Mouse (Mus musculus): ENCODE results near the gene Mrpl12.
A peak's percentile ranks its signal among the peaks of the same experiment; 100 is the strongest.

The Mrpl12 gene

DNA sequence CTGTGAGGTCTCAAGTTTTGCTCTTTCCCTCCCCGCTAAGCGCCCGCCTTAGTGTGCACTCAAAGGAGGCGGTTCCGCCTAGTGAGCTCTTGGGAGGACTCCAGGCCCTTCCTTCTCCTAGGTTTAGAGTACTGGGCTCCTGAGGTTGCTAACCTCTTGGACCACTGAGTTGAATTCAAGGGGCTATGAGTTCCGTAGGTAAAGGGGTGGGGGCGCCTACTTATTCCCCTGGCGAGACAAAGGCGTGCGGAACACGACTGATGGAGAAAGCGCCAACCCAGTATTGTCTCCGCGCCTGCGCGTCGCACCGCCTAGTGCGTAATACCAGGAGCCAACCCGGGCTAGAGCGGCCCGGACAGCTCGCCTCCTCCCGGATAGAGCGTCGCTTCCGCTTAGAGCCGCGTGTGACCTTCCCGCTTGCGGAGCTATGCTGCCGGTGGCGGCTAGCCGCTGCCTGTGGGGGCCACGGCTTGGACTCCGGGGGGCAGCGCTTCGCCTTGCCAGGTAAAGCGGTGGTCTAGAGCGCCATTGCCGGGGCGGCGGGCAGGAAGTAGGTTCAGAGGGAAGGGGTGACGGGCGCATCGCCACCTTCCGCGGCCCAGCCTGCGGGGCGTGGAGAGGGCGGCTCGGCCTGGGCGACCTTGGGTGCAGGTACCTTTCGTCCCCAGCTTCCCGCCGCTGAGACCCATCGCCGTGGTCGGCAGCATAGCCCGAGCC lies at the start of gene Mrpl12:
Gene Mrpl12 (plus strand): TSS at position 349 of the 717 bp plus-strand sequence.
- DNase-seq = peak; percentile 89

DNA sequence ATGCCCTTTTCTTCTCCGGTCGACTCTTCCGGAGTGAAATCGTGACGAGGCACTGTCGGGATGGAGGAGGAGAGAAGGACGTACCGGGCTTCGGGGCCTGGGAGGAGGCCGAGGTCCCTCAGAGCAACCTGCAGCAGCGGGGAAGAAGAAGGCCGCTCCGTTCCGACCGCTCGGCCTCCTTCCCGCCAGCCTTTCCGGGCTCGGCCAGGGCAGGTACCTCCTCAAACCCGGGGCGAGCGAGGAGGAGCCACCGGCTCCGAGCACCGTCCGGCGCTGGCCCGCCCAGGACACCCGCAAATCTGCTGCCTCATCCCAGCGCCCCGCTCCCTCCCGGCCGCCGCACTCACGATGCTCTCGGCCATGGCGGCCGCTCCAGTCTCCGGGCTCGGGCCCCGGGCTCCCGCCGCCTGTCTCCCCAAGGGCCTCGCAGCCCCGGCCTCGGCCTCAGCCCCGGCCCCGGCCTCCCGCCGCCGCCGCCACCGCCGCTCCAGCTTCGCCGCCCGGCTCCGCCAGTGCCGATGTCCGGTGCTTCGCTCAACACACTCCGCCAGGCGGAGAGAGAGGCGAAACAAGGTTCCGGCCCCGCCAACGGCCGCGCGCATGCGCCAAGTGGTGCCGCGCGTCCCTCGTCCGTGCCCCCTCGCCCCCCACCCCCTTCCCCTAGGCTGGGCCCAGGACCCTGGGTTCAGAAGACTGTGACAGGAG lies 47.1 kb upstream of the Mrpl12 start, which contains the start of gene Nploc4:
Gene Nploc4 (minus strand): TSS at position 557 of the 705 bp plus-strand sequence.
- peak; percentile 92 for DNase-seq

DNA sequence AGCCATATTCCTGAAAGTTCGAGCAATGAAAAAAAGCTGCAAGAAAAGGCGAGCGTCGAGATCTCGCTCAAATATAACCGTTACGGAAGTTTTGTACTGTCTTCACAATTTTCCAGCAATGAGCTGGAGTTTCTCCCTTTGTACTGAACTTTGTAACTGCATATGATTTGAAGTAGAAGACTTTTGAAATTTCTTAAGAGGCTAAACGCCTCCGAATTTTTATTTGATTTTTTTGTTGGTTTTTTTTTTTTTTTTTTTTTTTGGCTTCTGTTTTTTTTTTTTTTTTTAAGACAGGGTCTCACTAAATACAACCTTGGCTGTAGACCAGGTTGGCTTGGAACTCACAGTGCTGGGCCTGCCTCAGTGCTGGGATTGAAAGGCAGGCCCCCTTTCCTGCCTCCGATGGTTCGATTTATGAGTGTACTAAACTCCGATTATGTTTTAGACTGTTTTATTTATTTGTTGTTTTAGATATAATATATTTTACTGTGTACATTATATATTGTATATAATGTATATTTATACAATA lies 46.5 kb upstream of the Mrpl12 start:
- DNase-seq = no peak

DNA sequence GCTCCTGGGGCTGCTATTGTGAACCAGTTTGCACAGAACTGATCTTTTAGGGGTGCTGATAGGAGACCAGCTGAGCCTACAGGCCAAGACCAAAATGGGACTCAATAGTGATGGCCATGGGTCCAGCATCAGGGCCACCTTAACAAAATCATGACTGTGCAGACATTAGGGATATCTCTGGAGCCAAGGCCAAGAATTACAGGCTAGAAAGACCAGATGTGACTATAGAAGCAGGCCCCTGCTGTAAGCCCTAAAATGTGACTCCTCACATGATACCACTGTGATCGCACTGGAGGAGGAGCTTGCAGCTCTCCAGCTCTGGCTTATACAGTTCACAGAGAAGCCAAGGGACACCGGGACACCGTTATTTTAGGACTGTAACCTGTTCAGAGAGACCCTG lies 42.1 kb upstream of the Mrpl12 start, which contains the start of gene Tspan10:
Gene Tspan10 (plus strand): TSS at position 301 of the 400 bp plus-strand sequence.
- no peak for DNase-seq

DNA sequence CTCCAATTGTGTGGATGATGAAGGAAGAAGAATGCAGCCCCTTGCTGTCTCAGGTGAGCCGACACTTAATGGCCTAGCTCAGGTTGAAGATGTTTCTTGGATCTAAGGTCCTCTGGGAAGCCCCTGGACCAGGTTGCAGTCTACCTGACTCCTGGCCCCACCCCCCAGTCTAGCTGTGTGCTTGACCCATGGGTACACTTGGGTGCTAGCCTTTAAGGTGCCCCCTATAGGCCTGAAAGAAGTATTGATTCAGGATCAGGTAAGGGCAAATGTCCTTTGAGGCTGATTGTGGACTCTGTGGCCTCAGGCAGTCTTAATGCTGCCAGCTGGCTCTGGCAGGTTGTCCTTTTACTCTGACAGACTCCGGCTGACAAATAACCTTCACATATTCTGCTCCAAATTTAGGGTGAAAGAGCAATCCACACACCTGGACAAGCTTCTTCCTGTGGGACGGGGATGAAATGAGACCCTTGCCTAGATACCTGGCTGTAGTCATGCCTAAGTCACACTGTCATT lies 41.6 kb upstream of the Mrpl12 start:
- DNase-seq = no peak

DNA sequence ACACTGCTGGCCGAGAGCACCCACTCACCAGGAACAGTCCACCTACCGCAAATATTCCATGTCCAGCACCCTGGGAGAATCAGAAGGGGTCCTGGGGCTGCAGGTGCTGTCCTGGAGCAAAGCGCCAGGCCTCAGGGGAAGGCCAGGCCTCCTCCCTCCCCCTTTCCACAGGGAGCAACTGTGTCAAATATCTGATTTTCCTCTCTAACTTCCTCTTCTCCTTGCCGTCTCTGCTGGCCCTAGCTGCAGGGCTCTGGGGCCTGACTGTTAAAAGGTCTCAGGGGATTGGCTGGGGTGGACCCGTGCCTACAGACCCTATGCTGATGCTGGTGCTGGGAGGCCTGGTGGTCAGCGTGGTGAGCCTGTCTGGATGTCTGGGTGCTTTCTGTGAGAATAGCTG lies 40.3 kb upstream of the Mrpl12 start:
- no peak for DNase-seq

DNA sequence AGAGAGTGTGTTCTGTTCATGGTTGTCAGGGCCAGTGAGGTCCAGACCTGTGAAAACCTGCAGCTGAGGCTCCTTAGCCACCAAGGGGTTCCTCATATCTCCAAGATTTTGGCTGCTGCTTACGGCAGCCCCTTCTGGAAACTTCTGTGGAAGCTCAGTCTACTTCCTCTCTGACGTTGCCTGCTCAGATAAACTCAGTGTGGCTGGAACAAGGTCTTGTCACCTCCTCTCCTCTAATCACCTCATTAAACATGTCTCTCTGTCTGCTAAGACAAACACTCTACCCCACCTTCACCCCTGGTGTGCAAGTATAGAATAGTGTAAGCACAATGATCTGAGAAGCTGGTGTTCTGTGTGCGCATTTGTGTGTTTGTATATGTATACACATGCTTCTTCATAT lies 38.9 kb upstream of the Mrpl12 start:
- DNase-seq = no peak

DNA sequence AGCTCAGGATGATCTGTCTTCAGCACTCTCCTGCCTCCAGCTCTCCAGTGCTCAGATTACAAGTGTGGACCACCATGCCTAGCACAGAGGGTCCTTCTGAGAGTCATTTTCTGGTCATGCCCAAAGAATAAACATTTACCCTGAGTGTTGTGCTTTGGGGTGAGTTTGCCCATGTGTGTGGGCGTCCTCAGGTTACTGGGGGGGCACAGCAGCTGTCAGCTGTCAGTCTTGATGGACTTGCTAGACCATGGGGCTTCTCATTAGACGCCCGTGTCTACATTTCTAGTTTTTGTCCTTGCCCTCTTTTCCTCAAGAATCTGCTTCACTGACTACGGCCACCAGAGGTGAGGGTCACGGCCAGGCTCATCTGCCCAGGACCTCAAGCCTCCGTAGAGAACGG lies 37.2 kb upstream of the Mrpl12 start:
- no peak for DNase-seq

DNA sequence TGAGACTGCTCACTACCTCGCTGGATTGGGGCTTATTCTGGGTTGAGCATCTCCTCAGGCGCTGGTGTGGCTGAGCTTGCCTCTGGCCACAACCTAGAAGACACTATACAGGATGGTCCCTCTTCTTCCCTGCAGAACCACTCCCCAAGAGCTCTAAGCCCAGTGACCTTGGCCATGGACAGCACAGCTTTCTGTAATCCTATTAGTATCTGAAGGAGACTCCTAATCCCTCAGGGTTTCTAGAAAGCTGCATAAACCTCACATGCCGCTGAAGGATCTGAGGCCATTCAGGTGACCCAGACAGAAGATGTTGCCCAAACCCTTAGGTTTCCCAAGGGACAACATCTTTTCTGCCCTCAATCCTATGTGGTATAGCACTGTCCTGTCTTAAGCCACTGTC lies 32.2 kb upstream of the Mrpl12 start:
- DNase-seq = no peak

DNA sequence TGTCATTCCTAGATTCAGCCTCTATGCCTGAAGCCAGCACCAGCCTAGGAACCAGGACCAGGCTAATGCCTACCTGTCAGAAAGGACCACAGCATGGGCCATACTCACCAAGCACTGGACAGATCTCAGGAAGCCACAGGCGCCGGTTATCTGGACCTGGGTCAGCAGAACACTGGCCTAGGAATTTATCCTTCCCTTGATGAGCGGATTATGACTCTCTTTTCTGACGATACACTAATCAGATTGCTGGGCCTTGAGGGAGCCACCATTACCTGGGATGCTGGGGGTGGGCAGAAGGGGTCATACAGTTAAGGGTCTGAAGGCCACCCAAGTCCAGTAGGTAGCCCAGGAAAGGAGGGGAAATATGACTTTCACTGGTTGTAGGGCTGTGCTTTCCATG lies 31.1 kb upstream of the Mrpl12 start, which contains the start of gene Pde6g:
Gene Pde6g (minus strand): TSS at position 195 of the 400 bp plus-strand sequence.
- DNase-seq = no peak

DNA sequence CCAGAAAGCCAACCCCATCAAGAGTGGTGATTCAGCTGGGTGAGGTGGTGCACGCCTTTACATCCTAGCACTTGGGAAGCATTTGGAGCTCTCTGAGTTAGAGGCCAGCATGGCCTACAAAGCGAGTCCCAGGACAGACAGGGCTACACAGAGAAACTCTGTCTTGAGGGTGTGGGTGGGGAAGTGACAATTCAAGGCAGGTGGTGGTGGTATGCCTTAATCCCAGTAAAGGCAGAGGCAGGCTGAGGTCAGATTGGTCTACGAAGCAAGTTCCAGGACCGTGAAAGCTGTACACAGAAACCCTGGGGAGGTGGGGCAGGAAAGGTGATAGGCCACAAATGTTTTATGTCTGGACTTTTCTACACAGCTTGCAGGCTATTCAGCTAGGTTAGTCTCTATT lies 29.4 kb upstream of the Mrpl12 start:
- no peak for DNase-seq

DNA sequence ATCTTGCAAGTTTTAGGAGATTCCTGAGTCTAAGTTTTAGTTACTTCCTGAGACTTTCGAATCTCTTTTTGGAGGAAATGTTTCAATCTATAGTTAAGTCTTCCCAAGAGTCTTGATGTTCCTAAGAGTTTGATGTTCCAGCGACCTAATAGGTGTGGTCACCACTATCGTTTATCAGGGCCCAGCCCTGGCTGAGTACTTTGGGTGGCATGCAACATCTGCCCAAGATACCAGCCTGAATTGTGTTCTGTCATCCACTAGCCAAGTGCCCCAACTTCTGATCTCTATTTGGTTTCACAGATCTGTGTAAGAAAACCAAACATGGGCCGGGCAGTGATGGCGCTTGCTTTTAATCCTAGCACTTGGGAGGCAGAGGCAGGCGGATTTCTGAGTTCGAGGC lies 29.0 kb upstream of the Mrpl12 start:
- DNase-seq = no peak

DNA sequence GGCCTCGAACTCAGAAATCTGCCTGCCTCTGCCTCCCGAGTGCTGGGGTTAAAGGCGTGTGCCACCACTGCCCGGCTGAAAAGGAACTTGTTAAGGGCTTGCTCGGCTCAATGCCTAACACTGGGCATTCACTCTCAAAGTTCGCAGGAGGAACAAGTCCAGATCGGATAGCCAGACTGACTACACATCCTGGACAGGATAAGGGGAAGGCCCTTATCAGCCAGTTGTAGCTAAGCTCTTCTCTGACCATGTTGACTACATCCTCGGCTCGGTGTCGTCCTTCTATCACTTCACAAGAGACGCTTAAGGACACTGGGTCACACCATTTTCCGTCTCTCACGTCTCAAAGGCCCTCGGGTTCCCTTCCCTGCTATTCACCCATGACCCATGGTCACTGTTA lies 27.0 kb upstream of the Mrpl12 start:
- no peak for DNase-seq

DNA sequence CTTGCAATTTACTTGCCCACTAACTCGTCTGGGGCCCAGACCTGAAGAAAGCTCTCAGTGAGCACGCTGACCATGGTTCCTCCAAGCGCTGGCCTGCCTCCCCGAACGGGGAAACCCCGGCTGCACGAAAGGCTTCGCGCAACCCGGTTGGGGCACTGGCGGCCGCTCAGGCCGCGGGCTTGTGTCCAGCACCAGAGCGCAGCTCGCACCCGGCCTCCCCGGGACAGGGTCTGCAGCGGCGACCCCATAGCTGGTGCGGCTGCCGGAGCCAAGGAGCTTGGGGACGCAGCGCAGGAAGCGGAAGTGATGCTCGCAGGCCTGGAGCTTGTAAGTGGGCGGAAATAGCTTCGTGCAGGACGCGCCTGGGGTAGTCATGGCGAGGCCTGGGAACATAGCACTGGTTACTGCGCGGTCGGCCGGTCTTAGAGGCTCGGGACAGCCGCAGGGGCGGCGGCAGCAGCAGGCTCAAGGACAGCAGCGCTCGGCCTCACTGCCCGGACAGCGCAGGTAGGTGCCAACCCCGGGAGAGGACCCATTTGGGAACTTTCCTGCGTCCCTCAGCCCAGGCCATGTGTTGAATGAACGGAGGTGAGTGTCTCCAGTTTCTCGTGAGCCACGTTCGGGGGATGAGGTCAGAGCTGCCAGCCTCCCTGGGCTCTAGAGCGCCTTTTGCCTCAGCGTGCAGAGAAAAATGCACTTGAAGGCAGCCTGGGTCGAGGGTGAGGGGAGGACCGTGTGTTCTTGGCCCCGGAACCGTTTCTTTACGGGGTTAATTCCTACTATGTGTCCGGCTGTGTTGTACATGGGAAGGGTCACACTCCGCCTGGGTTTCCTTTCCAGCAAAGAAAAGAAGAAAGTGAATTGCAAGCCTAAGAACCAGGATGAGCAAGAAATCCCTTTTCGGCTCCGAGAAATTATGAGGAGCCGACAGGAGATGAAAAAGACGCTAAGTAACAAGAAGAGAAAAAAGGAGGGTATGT lies 26.4 kb upstream of the Mrpl12 start, which contains the start of the genes Oxld1 and Ccdc137:
Gene Oxld1 (minus strand): TSS at position 297 of the 980 bp plus-strand sequence.
Gene Ccdc137 (plus strand): TSS at position 344 of the 980 bp plus-strand sequence.
- peak; percentile 79 for DNase-seq

DNA sequence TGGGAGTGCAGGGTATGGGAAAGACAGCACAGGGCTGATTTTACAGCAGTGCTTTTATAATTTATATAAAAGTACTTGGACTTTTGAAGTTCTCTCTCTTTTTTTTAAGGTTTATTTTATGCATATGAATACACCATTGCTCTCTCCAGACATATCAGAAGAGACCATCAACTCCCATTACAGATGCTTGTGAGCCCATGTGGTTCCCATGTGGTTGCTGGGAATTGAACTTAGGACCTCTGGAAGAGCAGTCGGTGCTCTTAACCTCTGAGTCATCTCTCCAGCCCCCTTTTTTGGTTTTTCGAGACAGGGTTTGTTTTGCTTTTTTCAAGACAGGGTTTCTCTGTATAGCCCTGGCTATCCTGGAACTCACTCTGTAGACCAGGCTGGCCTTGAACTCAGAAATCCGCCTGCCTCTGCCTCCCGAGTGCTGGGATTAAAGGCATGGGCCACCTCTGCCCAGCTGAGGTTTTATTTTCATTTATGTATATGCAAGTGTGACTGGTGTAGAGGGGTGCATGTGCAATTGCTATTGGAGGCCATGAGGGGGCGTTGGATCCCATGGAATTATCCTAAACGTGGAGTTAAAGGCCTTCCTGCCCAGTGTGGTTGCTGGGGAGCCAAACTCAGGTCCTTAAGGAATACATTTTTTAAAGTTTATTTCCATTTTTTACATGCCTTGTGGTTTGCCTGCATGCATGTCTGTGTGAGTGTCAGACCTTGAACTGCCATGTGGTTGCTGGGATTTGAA lies 25.4 kb upstream of the Mrpl12 start:
- no peak for DNase-seq

DNA sequence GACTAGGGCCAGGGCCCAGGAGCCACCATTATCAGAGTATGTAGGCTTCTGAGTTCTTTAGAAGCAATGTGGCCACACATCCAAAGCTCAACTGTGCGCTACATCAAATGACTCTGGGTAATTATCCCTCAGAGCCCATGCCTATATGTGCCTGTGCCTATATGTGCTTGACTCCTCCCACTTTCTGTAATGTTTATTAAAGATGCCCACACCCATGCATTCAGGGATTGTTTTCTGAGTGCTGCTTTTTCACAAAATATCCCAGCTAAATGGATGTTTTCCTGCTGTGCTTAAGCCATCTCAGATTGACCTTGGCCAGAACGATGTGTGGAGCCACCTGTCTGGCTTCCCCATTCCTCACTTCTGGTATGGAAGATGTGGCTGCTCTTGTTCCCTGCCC lies 20.9 kb upstream of the Mrpl12 start:
- no peak for DNase-seq

DNA sequence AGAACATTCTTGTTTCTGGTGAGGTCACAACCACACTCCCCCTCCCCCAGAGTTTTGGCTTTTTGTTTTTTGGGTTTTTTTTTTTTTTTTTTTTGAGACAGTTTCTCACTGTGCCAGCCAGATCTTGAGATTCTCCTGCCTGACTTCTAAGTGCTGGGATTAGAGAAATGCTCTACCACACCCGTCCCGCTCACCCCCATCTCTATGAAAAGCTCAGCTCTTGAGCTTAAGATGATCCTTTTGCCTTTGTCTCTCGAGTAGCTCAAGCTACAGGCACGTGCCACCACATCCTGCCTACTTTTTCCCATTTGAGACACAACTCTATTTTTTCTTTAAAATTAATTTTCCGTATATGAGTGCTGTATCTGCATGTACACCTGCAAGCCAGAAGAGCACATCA lies 20.0 kb upstream of the Mrpl12 start:
- DNase-seq = no peak

DNA sequence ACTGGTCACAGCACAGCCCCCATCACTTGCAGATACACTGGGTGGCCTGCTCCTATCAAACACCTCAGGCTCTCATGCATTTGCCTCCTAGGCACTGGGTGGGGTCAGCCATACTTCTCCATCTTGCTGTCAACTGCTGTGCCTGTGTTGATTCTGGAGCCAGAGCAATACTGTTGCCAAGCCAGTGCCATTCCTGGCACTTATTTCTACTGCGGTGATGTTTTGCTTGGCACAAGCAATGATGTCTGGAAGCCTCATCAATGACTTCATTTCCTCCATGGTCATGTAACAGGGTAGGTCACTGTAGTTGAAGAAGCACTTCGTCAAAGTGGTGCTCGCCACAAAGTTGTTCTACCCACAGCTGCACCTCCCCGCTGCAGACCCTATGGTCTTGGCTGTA lies 18.9 kb upstream of the Mrpl12 start:
- DNase-seq = no peak

DNA sequence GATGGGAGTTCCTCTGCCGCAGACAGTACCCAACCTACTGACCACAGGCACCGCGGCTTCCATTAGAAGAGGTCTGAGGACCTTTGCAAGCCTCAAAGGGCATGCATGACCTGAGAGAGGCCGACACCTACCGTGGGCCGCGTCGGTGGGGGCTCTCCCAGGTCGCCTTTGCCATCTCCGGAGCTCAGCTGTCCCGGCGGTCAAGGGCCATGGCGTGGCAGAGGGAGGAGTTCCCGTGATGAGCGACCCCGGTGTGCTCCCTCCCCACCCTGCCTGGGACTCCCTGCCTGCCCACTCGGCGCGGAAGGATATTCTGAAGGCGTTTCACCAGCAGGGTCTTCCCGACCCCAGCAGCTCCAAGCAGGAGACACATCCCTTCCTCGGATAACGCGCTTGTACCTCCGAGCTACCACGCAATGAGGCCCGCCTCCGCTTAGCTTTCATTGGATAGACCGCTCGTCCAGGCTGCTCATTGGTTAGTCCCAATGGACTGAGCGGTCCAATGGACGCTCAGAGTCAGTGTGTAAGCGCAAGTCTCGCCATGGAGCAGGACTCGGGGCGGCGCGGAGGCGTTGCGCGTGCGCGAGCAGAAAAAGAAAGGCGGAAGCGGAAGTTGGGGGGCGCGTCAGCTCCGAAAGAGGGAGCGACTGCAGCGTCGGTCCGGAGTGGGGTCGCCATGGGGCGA lies 17.2 kb upstream of the Mrpl12 start, which contains the start of gene Arl16:
Gene Arl16 (minus strand): TSS at position 557 of the 685 bp plus-strand sequence.
- peak; percentile 97 for DNase-seq

DNA sequence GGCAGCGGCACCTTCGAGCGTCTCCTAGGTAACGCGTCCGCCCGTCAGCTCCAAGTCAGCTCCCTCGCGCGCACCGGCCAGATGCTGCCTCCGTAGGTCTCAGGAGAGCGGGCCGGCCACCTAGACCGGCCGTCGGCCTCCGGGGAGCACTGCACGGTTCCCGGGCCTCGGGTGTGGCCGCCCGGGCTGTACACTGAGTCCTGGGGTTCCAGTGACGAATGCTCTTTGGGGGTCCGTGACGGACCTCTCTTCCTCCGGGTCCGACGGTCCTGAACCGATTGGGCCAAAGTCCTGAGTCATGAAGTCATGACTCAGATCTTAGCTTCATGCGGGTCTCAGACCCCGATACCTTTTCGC lies 16.7 kb upstream of the Mrpl12 start:
- DNase-seq = no peak

DNA sequence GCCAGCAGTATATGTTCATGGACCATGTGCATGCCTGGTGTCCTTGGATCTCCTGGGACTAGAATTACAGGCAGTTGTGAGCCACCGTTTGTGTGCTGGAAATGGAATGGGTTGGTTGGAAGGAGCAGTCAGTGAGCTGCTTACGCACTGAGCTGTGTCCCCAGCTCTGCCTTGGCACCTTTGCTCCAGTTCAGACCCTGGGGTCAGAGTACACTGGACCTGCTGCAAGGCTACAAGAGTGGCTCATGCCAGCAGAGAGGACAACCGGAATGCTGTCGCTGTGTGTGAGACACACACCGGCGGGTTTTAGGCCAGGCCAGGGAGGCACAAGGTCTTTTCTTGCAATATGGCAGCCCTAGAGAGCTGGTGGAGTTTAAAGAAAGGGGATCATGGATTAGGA lies 12.4 kb upstream of the Mrpl12 start:
- no peak for DNase-seq

Data from thymus, postnatal 14 days (tissue).